In the genomic region with DNA sequence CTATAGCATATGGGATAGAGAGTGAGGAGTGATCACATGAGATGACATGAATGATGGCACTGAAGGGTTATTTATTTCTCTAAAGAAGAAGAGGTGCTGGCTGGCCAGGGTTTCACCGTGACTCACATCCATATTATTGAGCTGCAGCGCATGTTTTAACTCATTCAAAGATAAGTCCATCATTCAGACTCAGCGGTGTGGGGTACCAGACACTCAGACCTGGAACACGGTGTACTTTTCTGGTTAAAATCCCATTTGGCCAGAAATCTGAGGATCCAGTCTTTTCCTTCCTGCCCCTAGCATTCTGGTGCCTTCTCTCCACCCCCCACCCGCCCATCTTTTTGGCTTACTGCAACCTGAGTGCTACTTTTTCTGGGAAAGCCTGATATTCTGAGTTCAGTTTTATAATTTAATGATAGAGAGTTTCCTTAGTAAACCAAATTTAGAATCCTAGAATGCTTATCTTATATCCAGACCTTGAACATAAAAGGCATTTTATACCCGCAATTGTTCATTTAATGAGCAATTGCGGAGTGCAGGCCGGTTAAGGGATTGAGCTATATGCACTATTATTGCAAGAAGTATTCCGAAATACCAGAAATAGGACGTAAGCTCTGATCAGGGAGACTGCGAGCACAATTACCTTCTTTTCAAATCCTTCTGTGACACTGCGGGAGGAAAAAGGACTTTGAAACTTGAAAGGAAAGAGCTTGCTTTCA, we compare ENCODE assay signal across 10 mouse cellular contexts.
DNase-seq lines count a peak whose midpoint lies in the region; ATAC-seq and TF ChIP-seq lines count a peak whose summit lies in the region.
"Had no signal": no experiment of that assay in that cellular context is flagged by ENCODE, and none has a peak within 500 bp of the region (broad histone marks: within the 10 kb centered on the region; RNA-seq: fewer than 3 reads in every experiment).

No protein-coding gene starts in this region.

- H3K36me3 ChIP-seq in forebrain, embryonic 15.5 days: no peaks in the 10 kb centered on the region
- peaks cover 3% of the 10 kb centered on the region; the same call in 1 of the 2 replicates for H3K36me3 ChIP-seq in limb, embryonic 13.5 days
- H3K36me3 ChIP-seq in stomach, postnatal 0 days (ENCODE audit: control insufficient read depth, insufficient read depth, low read length): no peaks in the 10 kb centered on the region
- H3K36me3 ChIP-seq: liver, embryonic 15.5 days had no signal

- no peak overlapping the region for H3K4me3 ChIP-seq in left cerebral cortex, adult 2 months
- no peak overlapping the region for H3K4me3 ChIP-seq in forebrain, embryonic 15.5 days
- no peak overlapping the region for H3K4me3 ChIP-seq in limb, embryonic 13.5 days
- H3K4me3 ChIP-seq in stomach, postnatal 0 days (ENCODE audit: low read depth, low read length): no peak overlapping the region
- H3K4me3 ChIP-seq: liver, embryonic 15.5 days had no signal

- 9% methylated on average over 12 of the region's 12 CpGs for WGBS in forebrain, embryonic 15.5 days
- 40% methylated on average over 12 of the region's 12 CpGs for WGBS in limb, embryonic 13.5 days
- WGBS in stomach, postnatal 0 days: 66% methylated on average over 12 of the region's 12 CpGs

- H3K9me3 ChIP-seq in forebrain, embryonic 15.5 days: no peaks in the 10 kb centered on the region
- H3K9me3 ChIP-seq in limb, embryonic 13.5 days: no peaks in the 10 kb centered on the region
- no peaks in the 10 kb centered on the region for H3K9me3 ChIP-seq in stomach, postnatal 0 days (ENCODE audit: control insufficient read depth, low read length)
- H3K9me3 ChIP-seq: liver, embryonic 15.5 days had no signal

- H3K4me2 ChIP-seq in forebrain, embryonic 15.5 days (replicated peaks): 0 out of 2 replicates have a peak overlapping the region, but pooled peaks have one; percentile 7
- H3K4me2 ChIP-seq in limb, embryonic 13.5 days (replicated peaks): peak overlapping the region; percentile 31; the same call in 1 of the 2 replicates
- H3K4me2 ChIP-seq in stomach, postnatal 0 days (replicated peaks; ENCODE audit: low read depth): no peak overlapping the region
- H3K4me2 ChIP-seq: liver, embryonic 15.5 days had no signal

- TF ChIP-seq EP300 in stomach, postnatal 0 days (optimal IDR thresholded peaks at IDR 0.05): no peak

- no peak overlapping the region for H3K9ac ChIP-seq in forebrain, embryonic 15.5 days (replicated peaks)
- H3K9ac ChIP-seq in limb, embryonic 13.5 days: no peak overlapping the region
- H3K9ac ChIP-seq in stomach, postnatal 0 days (ENCODE audit: low read length): no peak overlapping the region
- H3K9ac ChIP-seq: liver, embryonic 15.5 days had no signal

- DNase-seq in left cerebral cortex, adult 2 months (ENCODE audit: extremely low spot score in 1 of 2, low spot score in 2 of 2): no peak
- no peak for DNase-seq in left cerebral cortex, postnatal 36 days (ENCODE audit: low spot score in 2 of 2)
- no peak for DNase-seq in thymus, postnatal 0 days (ENCODE audit: low spot score)
- DNase-seq in stomach, postnatal 0 days (ENCODE audit: low spot score): no peak
- no peak for DNase-seq in gastrocnemius, adult 8-10 months (ENCODE audit: low spot score in 2 of 2)
- DNase-seq: cerebellum, postnatal 10 days; gastrocnemius, postnatal 36 days had no signal

- peak; percentile 64 for ATAC-seq in forebrain, embryonic 15.5 days (replicated peaks)
- ATAC-seq in limb, embryonic 13.5 days (ENCODE audit: low FRiP score, low read depth): no peak
- no peak for ATAC-seq in stomach, postnatal 0 days (ENCODE audit: low FRiP score, low TSS enrichment)

- no peaks in the 10 kb centered on the region for H3K27me3 ChIP-seq in forebrain, embryonic 15.5 days
- no peaks in the 10 kb centered on the region for H3K27me3 ChIP-seq in limb, embryonic 13.5 days
- no peaks in the 10 kb centered on the region for H3K27me3 ChIP-seq in stomach, postnatal 0 days (ENCODE audit: control insufficient read depth, insufficient read depth, low read length)
- H3K27me3 ChIP-seq: liver, embryonic 15.5 days had no signal

- peak overlapping the region; percentile 37; the same call in 1 of the 2 replicates for H3K27ac ChIP-seq in left cerebral cortex, adult 2 months
- peak overlapping the region; percentile 71 for H3K27ac ChIP-seq in forebrain, embryonic 15.5 days (replicated peaks)
- peak overlapping the region; percentile 65; the same call in 1 of the 2 replicates for H3K27ac ChIP-seq in limb, embryonic 13.5 days
- no peak overlapping the region for H3K27ac ChIP-seq in stomach, postnatal 0 days (replicated peaks)
- H3K27ac ChIP-seq: liver, embryonic 15.5 days had no signal

- TF ChIP-seq CTCF in left cerebral cortex, adult 2 months (IDR thresholded peaks at IDR 0.05): no peak
- no peak for TF ChIP-seq CTCF in stomach, postnatal 0 days (IDR thresholded peaks at IDR 0.05; ENCODE audit: low read depth)

- peaks cover 70% of the 10 kb centered on the region for H3K4me1 ChIP-seq in forebrain, embryonic 15.5 days
- peaks cover 84% of the 10 kb centered on the region for H3K4me1 ChIP-seq in limb, embryonic 13.5 days
- H3K4me1 ChIP-seq in stomach, postnatal 0 days (replicated peaks; ENCODE audit: control insufficient read depth, insufficient read depth): peaks cover 11% of the 10 kb centered on the region
- H3K4me1 ChIP-seq: liver, embryonic 15.5 days had no signal

- intact Hi-C loops in left cerebral cortex, adult 2 months (cut with DNase I): loop anchor here (5.0 kb wide), 1 partner anchor 76 kb away; no protein-coding TSS in a partner anchor
- intact Hi-C loops in left cerebral cortex, postnatal 36 days (cut with DNase I): loop anchor here (10.0 kb wide), 1 partner anchor 79 kb away; a partner anchor contains a TSS
